12 mouse cellular contexts compared by ENCODE assay signal in the genomic region with DNA sequence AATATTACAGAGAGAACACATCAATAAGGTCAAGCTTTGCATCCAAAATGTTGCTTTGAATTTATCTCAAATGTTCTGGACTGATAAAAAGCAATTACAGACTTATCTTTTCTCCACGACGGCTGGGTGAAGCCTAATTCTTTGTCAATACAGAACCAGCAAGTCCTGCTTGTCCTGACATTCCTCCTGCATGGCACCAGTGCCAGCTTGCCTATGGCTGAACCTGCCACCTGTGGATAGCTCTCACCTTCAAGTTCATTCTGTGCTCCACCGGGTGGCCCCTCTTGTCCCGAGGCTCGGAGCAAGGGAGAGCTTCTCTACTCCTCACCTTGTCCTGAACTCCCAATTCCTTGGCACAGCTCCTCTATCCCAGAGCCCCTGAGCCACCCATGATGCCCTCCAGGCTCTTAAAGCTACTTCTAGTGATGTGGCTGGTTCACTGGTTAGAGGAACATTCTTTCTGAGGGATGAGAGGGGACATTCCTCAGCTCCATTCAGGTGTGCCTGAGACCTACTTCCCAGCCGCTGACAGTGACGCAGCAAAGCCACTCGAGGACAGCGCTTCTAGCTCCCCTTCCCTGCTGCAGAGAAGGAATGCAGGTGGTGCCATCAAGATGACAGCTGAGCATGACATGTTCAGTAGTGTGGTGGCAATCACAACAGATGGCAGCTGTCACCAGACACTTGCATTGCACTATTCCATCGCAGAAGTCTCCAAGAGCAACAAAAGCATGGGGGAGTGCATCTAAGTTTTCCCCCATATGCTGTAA.
A peak's percentile ranks its signal among the peaks of the same experiment; 100 is the strongest.
DNase-seq lines count a peak whose midpoint lies in the region; ATAC-seq and TF ChIP-seq lines count a peak whose summit lies in the region.
"Had no signal": no experiment of that assay in that cellular context is flagged by ENCODE, and none has a peak within 500 bp of the region (broad histone marks: within the 10 kb centered on the region; RNA-seq: fewer than 3 reads in every experiment).

No protein-coding gene starts in this region.

- H3K4me3 ChIP-seq in embryonic facial prominence, embryonic 14.5 days (ENCODE audit: low read depth, low read length) = no peak overlapping the region
- H3K4me3 ChIP-seq in embryonic facial prominence, embryonic 10.5 days = no peak overlapping the region
- no peak overlapping the region for H3K4me3 ChIP-seq in myocyte
- H3K4me3 ChIP-seq: limb, embryonic 12.5 days had no signal

- WGBS in embryonic facial prominence, embryonic 14.5 days = 61% methylated on average over 10 of the region's 10 CpGs
- 68% methylated on average over 10 of the region's 10 CpGs for WGBS in embryonic facial prominence, embryonic 10.5 days

- H3K36me3 ChIP-seq in embryonic facial prominence, embryonic 14.5 days (ENCODE audit: control insufficient read depth, insufficient read depth, low read length) = no peaks in the 10 kb centered on the region
- no peaks in the 10 kb centered on the region for H3K36me3 ChIP-seq in embryonic facial prominence, embryonic 10.5 days (replicated peaks)
- no peaks in the 10 kb centered on the region for H3K36me3 ChIP-seq in myocyte (ENCODE audit: control insufficient read depth, insufficient read depth)
- H3K36me3 ChIP-seq: limb, embryonic 12.5 days had no signal

- no peak for TF ChIP-seq POLR2A in myocyte (IDR thresholded peaks at IDR 0.05; ENCODE audit: insufficient read length, low read depth)

- no peak overlapping the region for H3K4me2 ChIP-seq in embryonic facial prominence, embryonic 14.5 days (ENCODE audit: low read depth, low read length)
- no peak overlapping the region for H3K4me2 ChIP-seq in myocyte (ENCODE audit: low read depth)
- H3K4me2 ChIP-seq: limb, embryonic 12.5 days had no signal

- no peak overlapping the region for H3K9ac ChIP-seq in embryonic facial prominence, embryonic 14.5 days (ENCODE audit: low read depth, low read length)
- H3K9ac ChIP-seq: limb, embryonic 12.5 days had no signal

- no peaks in the 10 kb centered on the region for H3K9me3 ChIP-seq in embryonic facial prominence, embryonic 14.5 days (ENCODE audit: control insufficient read depth, low read length)
- no peaks in the 10 kb centered on the region for H3K9me3 ChIP-seq in embryonic facial prominence, embryonic 10.5 days
- H3K9me3 ChIP-seq: limb, embryonic 12.5 days had no signal

- DNase-seq in embryonic facial prominence, embryonic 14.5 days (ENCODE audit: low spot score) = peak; percentile 44
- DNase-seq in embryonic facial prominence, embryonic 10.5 days (ENCODE audit: low spot score) = no peak
- DNase-seq in kidney, postnatal 4 days = peak; percentile 12 to 37
- DNase-seq in kidney, adult 18-20 months = no peak
- peak; percentile 46 to 67 for DNase-seq in layer of hippocampus, postnatal 14 days (ENCODE audit: low spot score in 2 of 2)
- DNase-seq in cerebellum, adult 9-10 months = no peak
- no peak for DNase-seq in cerebellum, adult 11-12 months
- DNase-seq: heart, postnatal 4 days; thymus, postnatal 25 days had no signal

- H3K4me1 ChIP-seq in embryonic facial prominence, embryonic 14.5 days (ENCODE audit: control insufficient read depth, insufficient read depth, low read length) = no peaks in the 10 kb centered on the region
- peaks cover 5% of the 10 kb centered on the region; the same call in 1 of the 2 replicates for H3K4me1 ChIP-seq in embryonic facial prominence, embryonic 10.5 days

- H3K27me3 ChIP-seq in embryonic facial prominence, embryonic 14.5 days (replicated peaks; ENCODE audit: control insufficient read depth, insufficient read depth, low read length) = no peaks in the 10 kb centered on the region
- H3K27me3 ChIP-seq in embryonic facial prominence, embryonic 10.5 days (replicated peaks; ENCODE audit: low read depth, poor library complexity, severe bottlenecking) = no peaks in the 10 kb centered on the region
- H3K27me3 ChIP-seq in myocyte (ENCODE audit: control insufficient read depth, insufficient read depth, insufficient read length) = no peaks in the 10 kb centered on the region

- no peak overlapping the region for H3ac ChIP-seq in myocyte (ENCODE audit: control insufficient read depth, insufficient read length)

- no peaks in the 10 kb centered on the region for H3K79me2 ChIP-seq in myocyte (ENCODE audit: control insufficient read depth, insufficient read depth)

- peak; percentile 47; the same call in 1 of the 2 replicates for ATAC-seq in embryonic facial prominence, embryonic 14.5 days (ENCODE audit: low read depth)
- ATAC-seq: intestine, embryonic 16.5 days had no signal

- no peak overlapping the region for H3K27ac ChIP-seq in embryonic facial prominence, embryonic 14.5 days (replicated peaks; ENCODE audit: low read depth, low read length)
- no peak overlapping the region for H3K27ac ChIP-seq in embryonic facial prominence, embryonic 10.5 days (replicated peaks)
- H3K27ac ChIP-seq: limb, embryonic 12.5 days had no signal

TF ChIP-seq in myocyte, 11 proteins besides CTCF, POLR2A, EP300 and RAD21:
- TF ChIP-seq SRF (IDR thresholded peaks at IDR 0.05; ENCODE audit: control insufficient read depth, insufficient read length, low read depth) (no peak), MYOD1 (IDR thresholded peaks at IDR 0.05; ENCODE audit: control insufficient read depth in 1 of 3, insufficient read length in 2 of 3, low read depth in 2 of 3) (peak in 2 of 3 experiments; percentile 6 to 83), MYOG (IDR thresholded peaks at IDR 0.05; ENCODE audit: control insufficient read depth in 1 of 3, insufficient read depth in 1 of 3, insufficient read length in 2 of 3, low read depth in 2 of 3) (peak in 2 of 3 experiments; percentile 58 to 67), TCF3 (IDR thresholded peaks at IDR 0.05; ENCODE audit: insufficient read length, low read depth) (peak; percentile 27), USF1 (IDR thresholded peaks at IDR 0.05; ENCODE audit: low read depth) (no peak)

Comparison
In these comparisons a context has a peak if more than half of its experiments do, and no peak if none do; other contexts are left out.
1. DNase-seq: peak in embryonic facial prominence, embryonic 14.5 days (single experiment), kidney, postnatal 4 days (2 of 2) and layer of hippocampus, postnatal 14 days (2 of 2); none in embryonic facial prominence, embryonic 10.5 days (single experiment), kidney, adult 18-20 months (single experiment), cerebellum, adult 9-10 months (single experiment) and cerebellum, adult 11-12 months (single experiment).